Mouse (Mus musculus) megakaryocyte, embryonic 14.5 days (primary cell): Measurements from ENCODE around the gene Zbed4. TPM values are rescaled to one million over a fixed set of nuclear protein-coding genes. Genes with fewer than 3 reads are reported as not detected.
"Not testable (repeated sequence)": the region's sequence is repeated elsewhere in the genome, so short reads cannot be mapped to it uniquely, and the experiment has no call there.

Source experiments
- H3K27me3 ChIP-seq: replicated peaks from 2 replicates; pipeline ENCODE3; 2012; ENCODE audit warnings: inconsistent platforms
- H3K36me3 ChIP-seq: replicated peaks from 2 replicates; pipeline ENCODE3; 2012; ENCODE audit warnings: low read length, inconsistent platforms, mixed read lengths
- H3K4me1 ChIP-seq: 2 replicates; pipeline ENCODE4 v1.6.1; 2012; ENCODE audit warnings: inconsistent platforms
- H3K4me3 ChIP-seq: replicated peaks from 2 replicates; pipeline ENCODE3; 2012; ENCODE audit warnings: moderate library complexity, mild to moderate bottlenecking, inconsistent platforms
- H3K9me3 ChIP-seq: 2 replicates; pipeline ENCODE4 v1.6.1; 2012; ENCODE audit warnings: inconsistent platforms
- FLI1 ChIP-seq: IDR thresholded peaks from 2 replicates; pipeline ENCODE4 v1.6.1; 2012; ENCODE audit warnings: low read length, inconsistent platforms, mixed read lengths
- GATA1 ChIP-seq: IDR thresholded peaks from 3 replicates; pipeline ENCODE4 v1.6.1; 2012; ENCODE audit warnings: mixed read lengths, low read length, inconsistent platforms, borderline replicate concordance
- polyA plus RNA-seq: library from polyadenylated mRNA; stranded (reverse); fragments of >175 nt; gene quantifications from 2 replicates; pipeline ENCODE4 v1.2.3, GENCODE M21; 2012; ENCODE audit warnings: low replicate concordance; ENCODE audit not compliant: insufficient read depth

Gene Zbed4
- 1.4 and 2.1 TPM in 2 replicates for polyA plus RNA-seq

GRCm38 (mm10) chr15:88751564-88752402, at the start of gene Zbed4:
Zbed4 (plus strand) TSS chr15:88751660.
- H3K4me3 ChIP-seq, result peak within 1 kb of the TSS; percentile 98
- H3K9me3 ChIP-seq, result no peaks in the 10 kb centered on the region
- peaks cover 15% of the 10 kb centered on the region for H3K36me3 ChIP-seq
- H3K27me3 ChIP-seq, result no peaks in the 10 kb centered on the region
- no peak for TF ChIP-seq FLI1
- no peak for TF ChIP-seq GATA1
- peaks cover 40% of the 10 kb centered on the region for H3K4me1 ChIP-seq

- Histone ChIP-seq H3K36me3 (peaks cover 99% of the 10 kb centered on the region), H3K27me3 (no peaks in the 10 kb centered on the region), H3K9me3 (no peaks in the 10 kb centered on the region), H3K4me1 (peaks cover 35% of the 10 kb centered on the region), H3K4me3 (no peak overlapping the region)
- no peak for TF ChIP-seq GATA1
These were observed 49.0 kb upstream of the Zbed4 start for GRCm38 (mm10) chr15:88702501-88702900.

DNA sequence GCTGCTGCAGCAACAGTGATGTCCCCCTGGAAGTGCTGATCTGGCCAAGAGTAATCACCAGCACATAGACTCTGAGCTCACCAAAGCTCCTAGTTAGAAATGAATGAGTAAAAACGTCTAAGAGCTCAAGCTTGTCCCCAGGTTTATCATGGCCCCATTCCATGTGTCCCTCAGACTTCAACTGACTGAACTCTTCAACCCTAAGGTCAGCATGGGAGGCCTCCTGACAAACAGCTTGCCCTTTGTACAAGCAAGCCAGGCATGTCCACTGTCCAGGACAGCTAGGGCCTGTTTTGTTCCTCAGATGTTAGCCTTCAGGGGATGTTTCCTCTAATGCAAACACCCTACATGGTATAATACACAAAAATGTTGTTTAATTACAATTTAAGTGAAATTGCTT, 47.2 kb upstream of the Zbed4 start:
- H3K4me1 ChIP-seq, result peaks cover 29% of the 10 kb centered on the region
- H3K36me3 ChIP-seq, result peaks cover 100% of the 10 kb centered on the region
- H3K9me3 ChIP-seq, result no peaks in the 10 kb centered on the region
- no peaks in the 10 kb centered on the region for H3K27me3 ChIP-seq
- no peak overlapping the region for H3K4me3 ChIP-seq
- TF ChIP-seq FLI1 (no peak), GATA1 (no peak)

DNA sequence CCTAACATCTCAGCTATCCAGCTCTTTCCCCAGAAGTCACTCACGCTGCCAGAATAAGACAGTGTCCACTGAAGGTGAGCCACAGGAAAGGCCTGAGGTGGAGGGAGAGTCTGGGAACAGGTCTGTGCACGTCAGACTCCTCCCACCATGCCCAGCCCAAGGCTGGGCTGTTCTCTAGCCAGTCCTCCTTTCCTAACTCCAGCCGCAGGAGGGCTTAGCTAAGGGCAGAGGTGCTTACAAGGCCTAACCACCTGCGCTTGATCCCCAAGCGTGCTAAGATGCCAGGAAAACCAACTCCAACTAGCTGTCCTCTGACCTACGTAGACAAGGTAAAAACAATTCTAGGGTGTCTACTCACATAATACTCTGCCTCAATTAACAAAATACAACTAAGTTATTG, 45.1 kb upstream of the Zbed4 start:
- Histone ChIP-seq H3K27me3 (no peaks in the 10 kb centered on the region), H3K9me3 (no peaks in the 10 kb centered on the region), H3K4me1 (peaks cover 28% of the 10 kb centered on the region), H3K36me3 (peaks cover 100% of the 10 kb centered on the region), H3K4me3 (no peak overlapping the region)
- no peak for TF ChIP-seq FLI1
- TF ChIP-seq GATA1, result no peak

- H3K4me3 ChIP-seq, H3K27me3 ChIP-seq, H3K9me3 ChIP-seq: not testable (repeated sequence)
- peaks cover 34% of the 10 kb centered on the region for H3K4me1 ChIP-seq
- peaks cover 100% of the 10 kb centered on the region for H3K36me3 ChIP-seq
These were observed 44.5 kb upstream of the Zbed4 start for GRCm38 (mm10) chr15:88706987-88707386.

DNA sequence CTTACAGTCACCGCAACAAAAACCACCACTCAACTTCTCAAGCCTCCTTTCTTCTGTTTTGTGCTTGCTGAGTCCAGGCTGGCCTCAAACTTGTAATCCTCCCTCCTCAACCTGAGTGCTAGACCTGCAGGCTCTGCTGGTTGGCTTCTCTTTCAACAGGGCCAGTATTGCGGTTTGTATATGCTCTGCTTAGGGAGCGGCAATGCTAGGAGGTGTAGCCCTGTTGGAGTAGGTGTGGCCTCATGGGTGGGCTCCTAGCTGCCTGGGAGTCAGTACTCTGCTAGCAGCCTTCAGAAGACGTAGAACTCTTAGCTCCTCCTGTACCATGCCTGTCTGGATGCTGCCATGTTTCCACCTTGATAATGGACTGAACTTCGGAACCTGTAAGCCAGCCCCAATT, 43.3 kb upstream of the Zbed4 start:
- no peaks in the 10 kb centered on the region for H3K27me3 ChIP-seq
- TF ChIP-seq FLI1, result no peak
- no peak for TF ChIP-seq GATA1
- no peak overlapping the region for H3K4me3 ChIP-seq
- H3K36me3 ChIP-seq, result peaks cover 100% of the 10 kb centered on the region
- peaks cover 38% of the 10 kb centered on the region for H3K4me1 ChIP-seq
- no peaks in the 10 kb centered on the region for H3K9me3 ChIP-seq

DNA sequence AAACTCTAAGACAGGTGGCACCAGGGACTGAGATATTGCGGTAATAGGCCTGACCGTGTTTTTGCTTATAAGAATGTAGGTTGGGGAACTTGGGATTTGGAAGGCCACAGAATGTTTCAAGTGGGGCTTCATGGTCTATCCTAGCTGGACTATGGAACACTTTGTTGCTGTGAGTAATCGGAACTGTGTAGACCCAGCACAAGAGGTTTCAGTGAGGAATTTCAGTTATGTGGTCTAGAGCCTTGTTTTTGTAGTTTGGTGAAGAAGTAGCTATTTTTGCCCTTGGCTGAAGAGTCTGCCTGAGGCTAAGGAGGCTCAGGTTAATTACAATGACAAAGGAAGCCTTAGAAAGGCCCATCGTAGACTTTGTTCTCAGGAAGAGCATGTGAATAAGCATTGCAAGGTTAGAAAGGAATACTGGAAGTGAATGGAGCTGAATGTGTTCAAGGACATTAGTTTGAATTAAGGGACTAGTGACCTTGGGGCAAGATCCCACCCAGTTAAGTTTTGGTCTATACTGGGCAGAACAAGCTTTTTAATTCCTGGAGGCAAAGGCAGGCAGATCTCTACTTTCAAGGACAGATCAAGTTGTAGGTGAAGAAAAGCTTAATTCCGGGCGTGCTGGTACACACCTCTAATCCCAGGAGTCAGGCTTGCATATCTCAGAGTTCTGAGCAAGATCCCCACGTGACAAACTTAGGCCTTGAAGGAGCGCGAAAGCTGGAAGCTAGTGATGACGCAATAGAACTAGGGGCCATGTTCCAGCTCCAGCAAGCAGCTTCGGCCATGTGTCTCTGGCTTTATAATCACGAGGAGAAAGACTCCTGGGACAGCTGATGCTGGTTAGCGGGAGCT, 42.6 kb upstream of the Zbed4 start:
- H3K27me3 ChIP-seq, result no peaks in the 10 kb centered on the region
- H3K36me3 ChIP-seq, result peaks cover 100% of the 10 kb centered on the region
- TF ChIP-seq GATA1, result no peak
- TF ChIP-seq FLI1, result no peak
- H3K4me1 ChIP-seq, result peaks cover 38% of the 10 kb centered on the region
- no peak overlapping the region for H3K4me3 ChIP-seq
- no peaks in the 10 kb centered on the region for H3K9me3 ChIP-seq

- no peak overlapping the region for H3K4me3 ChIP-seq
- no peak for TF ChIP-seq GATA1
- no peak for TF ChIP-seq FLI1
- H3K4me1 ChIP-seq, result peaks cover 39% of the 10 kb centered on the region
These were observed 41.6 kb upstream of the Zbed4 start for GRCm38 (mm10) chr15:88709878-88710277.

DNA sequence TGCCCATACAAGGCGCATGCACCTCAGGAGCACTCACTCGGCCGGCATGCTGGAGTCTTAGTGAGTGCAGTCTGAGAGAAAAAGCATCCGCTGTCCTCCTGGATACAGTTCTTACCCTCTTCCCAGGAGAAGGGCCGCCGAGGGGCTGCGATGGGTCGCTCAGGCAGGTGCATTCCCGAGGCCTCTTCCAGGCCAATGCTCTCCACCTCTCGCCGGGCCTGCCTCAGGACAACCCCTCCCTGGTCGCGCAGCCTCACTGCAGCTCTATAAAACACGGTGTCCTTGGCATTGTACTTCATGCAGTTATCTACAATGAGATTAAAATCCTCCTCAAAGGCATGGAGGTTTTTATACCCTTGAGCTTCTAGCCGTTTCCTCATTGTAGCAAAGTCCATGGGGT, 39.0 kb upstream of the Zbed4 start:
- H3K36me3 ChIP-seq, result peaks cover 100% of the 10 kb centered on the region
- no peaks in the 10 kb centered on the region for H3K9me3 ChIP-seq
- TF ChIP-seq FLI1 (no peak), GATA1 (no peak)
- H3K4me1 ChIP-seq, result peaks cover 50% of the 10 kb centered on the region
- H3K4me3 ChIP-seq, result no peak overlapping the region
- H3K27me3 ChIP-seq, result no peaks in the 10 kb centered on the region

More at GRCm38 (mm10) chr15:88709878-88710277, 41.6 kb upstream of the Zbed4 start:
- Histone ChIP-seq H3K36me3 (peaks cover 100% of the 10 kb centered on the region), H3K27me3 (no peaks in the 10 kb centered on the region), H3K9me3 (no peaks in the 10 kb centered on the region)

DNA sequence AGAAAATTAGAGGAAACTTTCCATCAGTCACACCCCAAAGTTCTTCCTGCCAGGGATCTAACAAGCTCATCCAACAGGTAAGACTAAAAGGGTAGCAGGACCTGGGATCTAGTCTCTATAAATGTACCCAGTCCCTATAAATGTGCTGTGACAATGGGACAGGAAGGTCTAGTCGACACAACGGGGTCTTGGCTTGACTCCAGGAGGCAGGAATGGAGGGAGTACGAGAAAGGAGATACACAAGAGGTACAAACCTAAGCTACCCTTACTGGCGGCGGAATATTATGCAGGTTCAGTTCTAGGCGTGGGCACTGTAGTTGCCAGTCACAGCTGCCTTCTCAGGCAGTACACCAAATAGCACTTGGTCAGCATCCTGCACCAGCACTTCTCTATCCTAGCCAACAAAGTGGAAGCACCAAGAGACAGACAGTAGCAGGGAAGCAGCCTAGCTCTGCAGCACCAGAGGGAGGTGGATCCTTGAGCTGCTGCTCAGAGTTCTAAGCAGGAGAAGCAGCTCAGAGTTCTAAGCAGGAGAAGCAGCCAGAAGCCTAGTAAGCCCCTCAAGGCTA, 37.4 kb upstream of the Zbed4 start:
- H3K27me3 ChIP-seq, result no peaks in the 10 kb centered on the region
- peaks cover 100% of the 10 kb centered on the region for H3K36me3 ChIP-seq
- no peak overlapping the region for H3K4me3 ChIP-seq
- TF ChIP-seq FLI1 (no peak), GATA1 (no peak)
- H3K4me1 ChIP-seq, result peaks cover 62% of the 10 kb centered on the region
- H3K9me3 ChIP-seq, result no peaks in the 10 kb centered on the region
